Mouse (Mus musculus): ENCODE results near the gene Hist2h2ab.

- TF ChIP-seq CTCF (IDR thresholded peaks at IDR 0.05; ENCODE audit: low read depth, low read length) (no peak), POLR2A (IDR thresholded peaks at IDR 0.05; ENCODE audit: extremely low read depth, insufficient read depth, low read length) (no peak)
Observed at GRCm38 (mm10) chr3:96181510-96182381, 37.9 kb upstream of the Hist2h2ab start.

Data from liver, adult 2 months (tissue).